Mouse (Mus musculus): Measurements from ENCODE around the gene Hoxa5. TPM values are rescaled to one million over a fixed set of nuclear protein-coding genes. Genes with fewer than 3 reads are reported as not detected.

Gene Hoxa5
- total and polyA plus RNA-seq, 3 experiments, result 0.83 to 4.1 (median 1.5) TPM

DNA sequence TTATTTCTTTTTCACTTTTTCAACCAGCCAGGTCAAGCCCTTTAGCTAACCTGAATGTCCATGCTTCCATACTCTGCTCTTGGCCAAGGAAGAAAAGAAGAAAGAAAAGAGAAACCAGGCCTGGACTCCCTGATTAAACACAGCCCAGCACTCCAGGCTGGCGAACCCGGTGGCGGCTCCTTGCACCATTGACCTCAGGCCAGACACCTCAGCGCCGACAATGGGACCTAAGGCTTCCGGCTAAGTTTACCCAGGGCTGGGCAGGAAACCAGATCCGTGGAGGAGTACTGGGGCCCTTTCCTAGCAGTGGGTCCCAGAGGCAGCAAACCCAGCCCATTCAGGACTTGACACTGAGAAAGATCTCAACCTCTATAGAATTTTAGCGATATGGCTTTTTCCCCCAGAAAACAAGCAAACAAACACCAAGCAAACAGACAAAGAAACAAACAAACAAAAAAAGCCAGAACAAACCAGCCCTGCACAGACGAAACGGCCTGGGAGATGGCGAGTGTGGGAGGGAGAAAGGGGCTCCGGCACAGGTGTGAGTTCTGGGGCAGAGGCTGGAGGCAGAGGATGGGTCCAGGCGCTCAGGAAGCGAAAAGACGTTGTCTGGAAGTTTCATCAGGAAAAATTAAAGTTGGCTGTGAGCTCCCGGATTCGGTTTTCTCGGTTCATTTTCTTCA, 27.6 kb upstream of the Hoxa5 start:
- TF ChIP-seq TBP (conservative IDR thresholded peaks at IDR 0.05; ENCODE audit: low read depth, low read length), result no peak
- TF ChIP-seq ZNF384 (IDR thresholded peaks at IDR 0.05; ENCODE audit: low read depth, low read length), result no peak
- TF ChIP-seq MAX (IDR thresholded peaks at IDR 0.05; ENCODE audit: low read length), result no peak
- H3K4me2 ChIP-seq (ENCODE audit: insufficient read depth, low read depth, poor library complexity, severe bottlenecking), result no peak overlapping the region
- H3K4me3 ChIP-seq (replicated peaks in 1 of 3; ENCODE audit: low read depth in 2 of 3, low read length in 2 of 3, poor library complexity in 1 of 3), result no peak overlapping the region
- H3K27me3 ChIP-seq (replicated peaks), result no peaks in the 10 kb centered on the region
- no peak overlapping the region for H3K9ac ChIP-seq (ENCODE audit: insufficient read depth, low read depth)
- peaks cover 58% of the 10 kb centered on the region for H3K9me3 ChIP-seq (replicated peaks; ENCODE audit: low read length)
- no peak overlapping the region for H3K27ac ChIP-seq (ENCODE audit: insufficient read depth, low read depth)
- H3K36me3 ChIP-seq (replicated peaks in 1 of 2; ENCODE audit: control insufficient read depth in 1 of 2, insufficient read depth in 1 of 2, low read length in 1 of 2), result peaks cover 11 to 77% of the 10 kb centered on the region in 2 experiments
- no peaks in the 10 kb centered on the region for H3K4me1 ChIP-seq (ENCODE audit: control insufficient read depth in 1 of 2, insufficient read depth in 2 of 2)
- dilution Hi-C loops (cut with MboI; ENCODE audit: extremely low pct_ligation_motif_present, extremely low pct_unique_long_range_greater_than_20kb, low sequenced_read_pairs) (no loop called here), in situ Hi-C loops (cut with MboI; ENCODE audit: low pct_ligation_motif_present, low pct_unique_long_range_greater_than_20kb, low sequenced_read_pairs) (no loop called here)
- no peak for DNase-seq (ENCODE audit: extremely low read depth)
- no peaks in the 10 kb centered on the region for H3K79me2 ChIP-seq (replicated peaks; ENCODE audit: control insufficient read depth, extremely low read depth, insufficient read depth, poor library complexity, severe bottlenecking)

DNA sequence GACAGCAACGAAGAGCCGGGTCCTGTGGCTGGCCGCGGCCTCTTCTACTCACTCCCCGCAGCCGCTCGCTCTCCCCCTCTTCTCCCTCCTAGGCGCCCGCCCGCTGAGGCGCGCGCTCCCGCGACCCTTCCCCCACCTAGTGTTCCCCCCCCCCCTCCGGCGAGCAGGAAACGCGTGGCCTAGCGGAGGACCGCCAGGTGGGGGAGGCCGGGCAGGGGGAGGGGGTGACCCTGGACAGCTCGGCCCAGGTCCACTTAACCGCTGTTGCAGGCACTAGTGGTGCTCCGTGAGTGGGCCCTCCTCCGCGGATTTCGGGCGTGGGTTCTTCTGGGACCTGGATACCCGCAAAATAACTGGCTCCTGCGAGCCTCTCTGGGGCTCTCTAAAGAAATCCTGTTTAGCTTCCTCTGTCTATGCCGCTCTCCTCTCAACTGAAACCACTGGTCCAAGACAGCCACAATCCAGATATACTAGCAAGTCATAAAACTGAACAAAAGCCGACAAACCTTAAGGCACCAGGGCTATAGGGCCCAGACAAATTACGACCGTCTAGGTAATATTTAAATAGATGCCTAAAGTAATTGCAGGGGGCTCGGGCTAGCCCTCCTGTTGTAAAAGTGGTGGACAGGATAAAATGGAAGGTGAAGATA, 26.3 kb upstream of the Hoxa5 start, which contains the start of gene Hoxa9:
Hoxa9 (minus strand) TSS at position 574 of the 650 bp plus-strand sequence.
- no peak within 1 kb of the TSS for H3K4me3 ChIP-seq (replicated peaks in 1 of 3; ENCODE audit: low read depth in 2 of 3, low read length in 2 of 3, poor library complexity in 1 of 3)
- in situ Hi-C loops (cut with MboI; ENCODE audit: low pct_ligation_motif_present, low pct_unique_long_range_greater_than_20kb, low sequenced_read_pairs) (no loop called here), dilution Hi-C loops (cut with MboI; ENCODE audit: extremely low pct_ligation_motif_present, extremely low pct_unique_long_range_greater_than_20kb, low sequenced_read_pairs) (no loop called here)
- H3K27ac ChIP-seq (ENCODE audit: insufficient read depth, low read depth), result no peak within 1 kb of the TSS
- peaks cover 11 to 68% of the 10 kb centered on the region in 2 experiments for H3K36me3 ChIP-seq (replicated peaks in 1 of 2; ENCODE audit: control insufficient read depth in 1 of 2, insufficient read depth in 1 of 2, low read length in 1 of 2)
- H3K27me3 ChIP-seq (replicated peaks), result no peaks in the 10 kb centered on the region
- TF ChIP-seq SIN3A (IDR thresholded peaks at IDR 0.05; ENCODE audit: low read length), result no peak
- no peak for TF ChIP-seq GABPA (IDR thresholded peaks at IDR 0.05; ENCODE audit: insufficient replicate concordance, low read depth, low read length)
- TF ChIP-seq MAX (IDR thresholded peaks at IDR 0.05; ENCODE audit: low read length), result no peak
- TF ChIP-seq POLR2AphosphoS2 (IDR thresholded peaks at IDR 0.05; ENCODE audit: low read depth, low read length), result no peak
- no peak for TF ChIP-seq POLR2A (IDR thresholded peaks at IDR 0.05; ENCODE audit: low read depth, low read length)
- no peak for TF ChIP-seq ELF1 (IDR thresholded peaks at IDR 0.05; ENCODE audit: low read depth, low read length)
- TF ChIP-seq MAFK (IDR thresholded peaks at IDR 0.05; ENCODE audit: insufficient replicate concordance, low read length), result no peak
- TF ChIP-seq USF2 (conservative IDR thresholded peaks at IDR 0.05; ENCODE audit: low read depth, low read length), result no peak
- no peak for TF ChIP-seq PAX5 (IDR thresholded peaks at IDR 0.05; ENCODE audit: low read length)
- TF ChIP-seq MXI1 (IDR thresholded peaks at IDR 0.05; ENCODE audit: low read depth, low read length), result no peak
- no peak for TF ChIP-seq BHLHE40 (IDR thresholded peaks at IDR 0.05; ENCODE audit: low read depth, low read length)
- no peak for TF ChIP-seq ETS1 (conservative IDR thresholded peaks at IDR 0.05; ENCODE audit: low read depth, low read length)
- no peak for TF ChIP-seq CTCF (conservative IDR thresholded peaks at IDR 0.05 in 1 of 2, IDR thresholded peaks at IDR 0.05 in 1 of 2; ENCODE audit: low read depth in 2 of 2, low read length in 2 of 2)
- no peak for TF ChIP-seq RAD21 (IDR thresholded peaks at IDR 0.05; ENCODE audit: low read depth, low read length)
- TF ChIP-seq SMC3 (IDR thresholded peaks at IDR 0.05; ENCODE audit: low read depth, low read length), result no peak
- no peak for TF ChIP-seq E2F4 (IDR thresholded peaks at IDR 0.05; ENCODE audit: insufficient replicate concordance, low read depth, low read length)
- TF ChIP-seq HCFC1 (IDR thresholded peaks at IDR 0.05; ENCODE audit: low read depth, low read length), result no peak
- TF ChIP-seq EP300 (IDR thresholded peaks at IDR 0.05; ENCODE audit: low read length), result no peak
- no peak within 1 kb of the TSS for H3K9ac ChIP-seq (ENCODE audit: insufficient read depth, low read depth)
- no peak for DNase-seq (ENCODE audit: extremely low read depth)
- H3K79me2 ChIP-seq (replicated peaks; ENCODE audit: control insufficient read depth, extremely low read depth, insufficient read depth, poor library complexity, severe bottlenecking), result no peaks in the 10 kb centered on the region
- H3K4me1 ChIP-seq (ENCODE audit: control insufficient read depth in 1 of 2, insufficient read depth in 2 of 2), result no peaks in the 10 kb centered on the region
- H3K4me2 ChIP-seq (ENCODE audit: insufficient read depth, low read depth, poor library complexity, severe bottlenecking), result no peak within 1 kb of the TSS
- H3K9me3 ChIP-seq (replicated peaks; ENCODE audit: low read length), result peaks cover 58% of the 10 kb centered on the region
